Mouse (Mus musculus) monocyte, adult 5-6 weeks (primary cell): ENCODE results near the gene Bglap. TPM values are rescaled to one million over a fixed set of nuclear protein-coding genes. Genes with fewer than 3 reads are reported as not detected.
"Not testable (repeated sequence)": the region's sequence is repeated elsewhere in the genome, so short reads cannot be mapped to it uniquely, and the experiment has no call there.

ENCODE experiments used
- ATAC-seq: fragments of 153-309, 156-312 bp; replicated peaks from 2 replicates; pipeline ENCODE4 v1.8.0; 2017; ENCODE audit warnings: mild to moderate bottlenecking; ENCODE audit not compliant: low TSS enrichment, insufficient number of reproducible peaks, severe bottlenecking, poor library complexity, low FRiP score
- total RNA-seq: library from RNA; stranded (forward); fragments of 200-1000, 200-491, 200-594 nt; gene quantifications from 3 replicates; pipeline ENCODE4 v1.2.3, GENCODE M21; 2017

The Bglap gene
- total RNA-seq, result not detected in 3 replicates

GRCm38 (mm10) chr3:88384364-88384763 lies at the start of gene Bglap:
Gene Bglap, minus strand, starts transcription at chr3:88384464.
- 0 out of 2 replicates have a peak, but pooled peaks have one; percentile 20 for ATAC-seq

DNA sequence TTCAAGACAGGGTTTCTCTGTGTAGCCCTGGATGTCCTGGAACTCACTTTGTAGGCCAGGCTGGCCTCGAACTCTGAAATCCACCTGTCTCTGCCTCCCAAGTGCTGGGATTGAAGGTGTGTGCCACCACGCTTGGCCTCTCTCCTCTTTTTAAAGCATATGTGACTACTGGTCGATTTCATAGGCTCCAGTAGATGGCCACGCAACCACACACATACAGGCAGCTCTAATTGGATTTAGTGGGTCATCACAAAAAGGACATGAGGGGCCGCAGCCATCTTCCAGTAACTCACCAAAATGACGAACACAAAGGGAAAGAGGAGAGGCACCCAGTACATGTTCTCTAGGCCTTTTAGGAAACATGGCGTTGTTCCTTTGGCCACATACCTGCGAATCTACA lies 44.4 kb upstream of the Bglap start:
- ATAC-seq, result not testable (repeated sequence)

DNA sequence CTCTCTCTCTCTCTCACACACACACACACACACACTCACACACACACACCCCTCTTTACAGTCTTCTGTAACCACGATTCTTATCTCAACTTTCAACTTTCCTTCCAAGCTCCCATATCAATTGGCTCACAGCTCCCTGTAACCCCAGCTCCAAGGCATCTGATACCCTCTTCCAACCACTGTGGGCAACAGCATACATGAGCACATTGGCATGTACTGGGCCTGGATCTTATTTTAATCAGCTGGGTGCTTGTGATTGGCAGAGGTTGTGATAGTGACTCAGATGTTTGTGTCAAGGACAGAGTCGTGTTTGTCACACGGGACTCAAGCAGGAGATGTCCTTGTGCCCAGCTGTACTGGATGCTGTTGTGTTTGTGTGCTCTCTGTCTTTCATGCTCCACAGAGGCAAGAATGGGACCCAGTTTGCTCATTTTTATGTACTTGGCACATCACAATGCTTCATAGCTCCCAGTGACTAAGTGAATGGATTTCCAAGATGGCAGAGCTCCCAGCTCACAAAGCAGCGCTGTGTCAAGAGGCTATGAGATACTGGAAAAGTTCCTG lies 43.2 kb upstream of the Bglap start:
- ATAC-seq, result no peak

DNA sequence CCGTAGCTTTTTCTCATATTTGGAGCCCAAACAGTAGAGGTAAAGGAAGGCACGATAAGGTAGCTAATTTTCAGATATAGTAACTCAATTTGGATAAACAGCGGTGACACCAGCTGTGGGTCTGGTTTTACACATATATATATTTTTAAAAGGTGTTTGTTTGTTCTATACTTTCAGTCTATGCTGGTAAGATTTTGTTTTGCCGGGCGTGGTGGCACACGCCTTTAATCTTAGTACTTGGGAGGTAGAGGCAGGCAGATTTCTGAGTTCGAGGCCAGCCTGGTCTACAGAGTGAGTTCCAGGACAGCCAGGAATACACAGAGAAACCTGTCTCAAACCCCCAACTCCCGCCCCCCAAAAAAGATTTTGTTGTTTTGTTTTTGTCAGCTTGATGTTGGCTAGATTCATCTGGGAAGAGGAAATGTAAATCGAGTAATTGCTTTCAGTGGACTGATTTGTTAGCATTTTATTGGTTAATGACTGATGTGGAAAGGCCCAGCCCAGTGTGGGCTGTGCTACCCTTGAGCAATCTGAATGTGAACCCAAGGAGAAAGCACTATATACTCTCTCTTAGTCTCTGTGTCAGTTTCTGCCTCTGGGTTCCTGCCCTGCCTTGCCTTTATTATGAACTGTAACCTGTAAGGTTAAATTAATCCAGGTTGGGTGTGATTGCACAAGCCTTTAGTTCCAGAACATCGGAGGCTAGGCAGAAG lies 41.6 kb upstream of the Bglap start:
- no peak for ATAC-seq

- no peak for ATAC-seq
Measured at GRCm38 (mm10) chr3:88425330-88425689, 41.0 kb upstream of the Bglap start.

- peak; percentile 99 for ATAC-seq
Measured at GRCm38 (mm10) chr3:88424605-88425329, 40.5 kb upstream of the Bglap start, which contains the start of gene Slc25a44. Gene Slc25a44, minus strand, starts transcription at chr3:88425139.

DNA sequence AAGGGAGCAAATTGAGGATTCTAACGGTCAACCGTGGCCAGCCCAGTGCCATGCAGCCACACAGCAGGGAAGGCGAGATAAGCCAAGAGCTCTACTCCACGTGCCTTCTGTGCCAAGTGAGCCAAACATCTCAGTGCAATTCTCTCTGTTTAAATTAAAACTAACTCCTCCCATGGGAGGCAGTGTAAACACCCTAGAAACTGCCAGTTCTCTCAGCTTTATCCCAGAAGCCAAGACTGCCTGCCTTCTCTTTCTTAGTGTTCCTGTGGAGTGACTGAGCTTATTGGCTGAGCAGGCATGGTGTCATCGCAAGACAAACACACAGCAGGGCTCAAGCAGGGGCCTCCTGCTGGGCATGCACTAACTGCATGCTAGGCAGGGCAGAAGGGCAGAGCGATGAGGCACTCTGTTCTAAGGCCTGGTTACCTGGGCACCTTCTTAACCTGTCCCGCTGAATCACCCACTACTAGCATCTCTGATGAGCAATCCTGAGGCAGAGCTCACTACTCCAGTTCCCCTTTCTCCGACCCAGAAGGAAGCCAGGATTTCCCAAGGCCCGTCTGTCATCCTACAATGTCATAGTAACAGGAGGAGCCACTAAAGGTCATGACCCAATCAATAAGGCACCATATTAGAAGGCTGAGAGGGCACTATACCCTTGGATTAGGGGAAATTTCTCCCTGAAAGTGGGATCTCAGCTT lies 37.9 kb upstream of the Bglap start:
- ATAC-seq, result peak; percentile 51

- ATAC-seq, result no peak
Measured at GRCm38 (mm10) chr3:88420771-88421170, 36.5 kb upstream of the Bglap start.

- ATAC-seq, result no peak
Measured at GRCm38 (mm10) chr3:88418016-88418415, 33.8 kb upstream of the Bglap start.

- no peak for ATAC-seq
Measured at GRCm38 (mm10) chr3:88415668-88416067, 31.4 kb upstream of the Bglap start.

DNA sequence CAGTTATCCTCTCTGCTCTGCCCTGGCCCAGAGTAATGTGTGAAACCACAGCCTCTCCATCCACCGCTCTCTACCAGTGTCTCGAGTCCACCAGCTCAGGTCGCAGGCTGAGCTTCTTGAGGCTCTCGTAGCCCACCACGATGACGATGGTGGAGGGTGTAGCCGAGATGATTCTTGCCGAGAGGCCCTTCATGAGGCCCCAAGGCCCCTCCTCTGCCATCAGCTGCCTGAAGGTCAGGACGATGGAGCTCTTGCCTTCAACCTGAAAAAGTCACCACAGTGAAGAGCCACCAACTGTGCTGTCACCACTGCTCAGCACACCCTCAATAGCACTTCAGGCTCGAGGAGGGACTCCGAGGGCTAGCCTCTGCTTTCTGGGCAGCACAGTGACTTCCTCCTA lies 28.4 kb upstream of the Bglap start:
- no peak for ATAC-seq

GRCm38 (mm10) chr3:88411681-88412080 lies 27.4 kb upstream of the Bglap start:
- ATAC-seq, result no peak

GRCm38 (mm10) chr3:88410645-88411031 lies 26.4 kb upstream of the Bglap start:
- ATAC-seq, result no peak

DNA sequence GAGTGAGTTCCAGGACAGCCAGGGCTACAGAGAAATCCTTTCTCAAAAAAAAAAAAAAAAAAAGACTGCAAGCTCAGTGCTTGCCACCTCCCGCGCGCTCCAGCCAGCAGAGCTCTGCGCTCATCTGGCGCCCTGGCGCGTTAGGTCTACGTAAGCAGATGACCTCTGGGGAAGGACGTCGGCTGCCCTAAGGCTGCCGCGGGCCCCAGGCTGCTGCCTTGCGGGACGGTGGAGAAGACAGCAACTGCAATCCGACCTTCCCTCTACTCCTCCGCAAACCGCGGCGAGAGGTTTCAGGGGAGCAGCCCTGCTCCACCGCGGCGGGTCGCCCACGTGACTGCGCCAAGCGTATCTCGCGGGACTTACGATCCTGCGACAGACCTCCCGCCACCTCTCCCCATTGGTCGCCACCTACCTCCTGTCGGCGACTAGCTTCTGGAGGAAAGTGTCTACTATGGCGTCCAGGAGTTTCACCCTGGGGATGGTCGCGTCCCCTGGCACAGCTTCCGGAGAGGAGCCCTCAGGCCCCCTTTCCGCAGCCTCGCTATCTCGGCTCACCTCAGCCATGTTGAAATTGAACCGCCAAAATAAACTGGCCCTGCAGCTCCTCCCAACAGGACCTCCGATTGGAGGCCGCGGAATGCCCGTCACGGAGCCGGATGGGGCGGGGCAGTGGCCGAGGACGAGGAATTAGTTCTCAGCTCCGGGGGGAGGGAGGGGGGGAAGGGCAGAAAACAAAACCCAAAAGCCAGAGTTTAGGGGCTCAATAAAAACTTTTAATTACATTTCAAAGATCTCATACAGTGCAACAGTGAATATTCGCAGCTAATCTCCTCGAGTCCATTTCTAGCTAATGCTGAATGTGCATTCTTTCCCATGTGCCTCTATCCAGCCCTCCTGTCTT lies 25.7 kb upstream of the Bglap start, which contains the start of gene Pmf1:
Gene Pmf1, minus strand, starts transcription at position 591 of the 904 bp plus-strand sequence.
- peak; percentile 82 for ATAC-seq

- no peak for ATAC-seq
Measured at GRCm38 (mm10) chr3:88408953-88409352, 24.7 kb upstream of the Bglap start.

- no peak for ATAC-seq
Measured at GRCm38 (mm10) chr3:88407529-88407928, 23.3 kb upstream of the Bglap start.

- peak; percentile 57 for ATAC-seq
Measured at GRCm38 (mm10) chr3:88407090-88407489, 22.8 kb upstream of the Bglap start.

- peak; percentile 61; the same call in 1 of the 2 replicates for ATAC-seq
Measured at GRCm38 (mm10) chr3:88403522-88404230, 19.4 kb upstream of the Bglap start.
